Mouse (Mus musculus): ENCODE data around the gene Lpo. TPM values are rescaled to one million over a fixed set of nuclear protein-coding genes. Genes with fewer than 3 reads are reported as not detected.

The Lpo gene
- polyA plus RNA-seq, 1 experiment from 2014 or later: 0.18 TPM

GRCm38 (mm10) chr11:87846968-87847600 lies 19.0 kb upstream of the Lpo start:
- Histone ChIP-seq H3K4me1 (replicated peaks) (no peaks in the 10 kb centered on the region), H3K27ac (replicated peaks) (no peak overlapping the region), H3K4me2 (no peak overlapping the region), H3K36me3 (no peaks in the 10 kb centered on the region), H3K9ac (no peak overlapping the region), H3K9me3 (no peaks in the 10 kb centered on the region), H3K27me3 (no peaks in the 10 kb centered on the region), H3K4me3 (no peak overlapping the region)
- 84% methylated on average over 12 of the region's 12 CpGs for WGBS
- no peak for ATAC-seq (ENCODE audit: low read depth)

GRCm38 (mm10) chr11:87841436-87841835 lies 13.3 kb upstream of the Lpo start:
- Histone ChIP-seq H3K4me1 (replicated peaks) (no peaks in the 10 kb centered on the region), H3K9ac (no peak overlapping the region), H3K27ac (replicated peaks) (no peak overlapping the region), H3K36me3 (no peaks in the 10 kb centered on the region), H3K4me2 (no peak overlapping the region), H3K9me3 (no peaks in the 10 kb centered on the region), H3K4me3 (no peak overlapping the region), H3K27me3 (no peaks in the 10 kb centered on the region)
- ATAC-seq (ENCODE audit: low read depth): no peak
- 92% methylated on average over 3 of the region's 3 CpGs for WGBS

- no peak for ATAC-seq (ENCODE audit: low read depth)
- no peak overlapping the region for H3K4me3 ChIP-seq
- 90% methylated on average over 8 of the region's 8 CpGs for WGBS
These were observed 12.6 kb upstream of the Lpo start for GRCm38 (mm10) chr11:87840676-87841075.

GRCm38 (mm10) chr11:87821502-87821901 lies 6.6 kb downstream of the Lpo start:
- no peak overlapping the region for H3K4me3 ChIP-seq
- no peak overlapping the region for H3K9ac ChIP-seq
- no peak overlapping the region for H3K4me2 ChIP-seq
- no peaks in the 10 kb centered on the region for H3K9me3 ChIP-seq
- H3K27ac ChIP-seq (replicated peaks): no peak overlapping the region
- H3K27me3 ChIP-seq: peaks cover 8% of the 10 kb centered on the region; the same call in 1 of the 2 replicates
- no peak for ATAC-seq (ENCODE audit: low read depth)
- 60% methylated on average over 5 of the region's 5 CpGs for WGBS
- peaks cover 10% of the 10 kb centered on the region for H3K4me1 ChIP-seq (replicated peaks)
- no peaks in the 10 kb centered on the region for H3K36me3 ChIP-seq

More at GRCm38 (mm10) chr11:87840676-87841075, 12.6 kb upstream of the Lpo start:
- no peak overlapping the region for H3K27ac ChIP-seq (replicated peaks)
- H3K36me3 ChIP-seq: no peaks in the 10 kb centered on the region
- no peaks in the 10 kb centered on the region for H3K27me3 ChIP-seq
- H3K9me3 ChIP-seq: no peaks in the 10 kb centered on the region
- H3K4me1 ChIP-seq (replicated peaks): no peaks in the 10 kb centered on the region
- H3K4me2 ChIP-seq: no peak overlapping the region
- no peak overlapping the region for H3K9ac ChIP-seq

GRCm38 (mm10) chr11:87817443-87817773 lies 10.7 kb downstream of the Lpo start:
- Histone ChIP-seq H3K4me2 (peak overlapping the region; percentile 65), H3K27ac (replicated peaks) (peak overlapping the region; percentile 54; the same call in 1 of the 2 replicates), H3K9me3 (no peaks in the 10 kb centered on the region), H3K27me3 (peaks cover 5% of the 10 kb centered on the region; the same call in 1 of the 2 replicates), H3K4me1 (replicated peaks) (peaks cover 19% of the 10 kb centered on the region), H3K4me3 (peak overlapping the region; percentile 40), H3K9ac (peak overlapping the region; percentile 71), H3K36me3 (no peaks in the 10 kb centered on the region)
- ATAC-seq (ENCODE audit: low read depth): peak; percentile 55; the same call in 1 of the 2 replicates
- WGBS: 28% methylated on average over 4 of the region's 4 CpGs

- Histone ChIP-seq H3K4me1 (replicated peaks) (peaks cover 19% of the 10 kb centered on the region), H3K36me3 (no peaks in the 10 kb centered on the region), H3K9me3 (no peaks in the 10 kb centered on the region), H3K4me2 (peak overlapping the region; percentile 65), H3K27me3 (peaks cover 5% of the 10 kb centered on the region; the same call in 1 of the 2 replicates), H3K27ac (replicated peaks) (peak overlapping the region; percentile 54), H3K9ac (peak overlapping the region; percentile 71), H3K4me3 (peak overlapping the region; percentile 40)
- WGBS: 3% methylated on average over 30 of the region's 31 CpGs
- ATAC-seq (ENCODE audit: low read depth): peak; percentile 93
These were observed 11.2 kb downstream of the Lpo start for GRCm38 (mm10) chr11:87816707-87817442.

GRCm38 (mm10) chr11:87814831-87815230 lies 13.3 kb downstream of the Lpo start:
- ATAC-seq (ENCODE audit: low read depth): no peak
- 65% methylated on average over 8 of the region's 8 CpGs for WGBS
- Histone ChIP-seq H3K27ac (replicated peaks) (no peak overlapping the region), H3K4me3 (no peak overlapping the region), H3K36me3 (no peaks in the 10 kb centered on the region), H3K9me3 (no peaks in the 10 kb centered on the region), H3K4me1 (replicated peaks) (peaks cover 24% of the 10 kb centered on the region), H3K4me2 (no peak overlapping the region), H3K9ac (no peak overlapping the region), H3K27me3 (peaks cover 5% of the 10 kb centered on the region; the same call in 1 of the 2 replicates)

- 0 out of 2 replicates have a peak, but pooled peaks have one; percentile 40 for ATAC-seq (ENCODE audit: low read depth)
- no peaks in the 10 kb centered on the region for H3K36me3 ChIP-seq
- WGBS: 57% methylated on average over 3 of the region's 4 CpGs
These were observed 16.7 kb downstream of the Lpo start for GRCm38 (mm10) chr11:87811396-87811795.

GRCm38 (mm10) chr11:87808236-87808635 lies 19.9 kb downstream of the Lpo start:
- 91% methylated on average over 7 of the region's 7 CpGs for WGBS
- no peaks in the 10 kb centered on the region for H3K36me3 ChIP-seq
- no peak overlapping the region for H3K4me3 ChIP-seq
- H3K27ac ChIP-seq (replicated peaks): no peak overlapping the region
- H3K9me3 ChIP-seq: no peaks in the 10 kb centered on the region
- H3K4me2 ChIP-seq: no peak overlapping the region
- H3K9ac ChIP-seq: no peak overlapping the region
- peaks cover 5% of the 10 kb centered on the region; the same call in 1 of the 2 replicates for H3K4me1 ChIP-seq (replicated peaks)
- no peak for ATAC-seq (ENCODE audit: low read depth)
- no peaks in the 10 kb centered on the region for H3K27me3 ChIP-seq

More at GRCm38 (mm10) chr11:87811396-87811795, 16.7 kb downstream of the Lpo start:
- peaks cover 13% of the 10 kb centered on the region for H3K4me1 ChIP-seq (replicated peaks)
- H3K27ac ChIP-seq (replicated peaks): no peak overlapping the region
- no peaks in the 10 kb centered on the region for H3K9me3 ChIP-seq
- H3K9ac ChIP-seq: no peak overlapping the region
- H3K4me2 ChIP-seq: no peak overlapping the region
- H3K27me3 ChIP-seq: no peaks in the 10 kb centered on the region
- H3K4me3 ChIP-seq: no peak overlapping the region

GRCm38 (mm10) chr11:87807433-87807832 lies 20.7 kb downstream of the Lpo start:
- Histone ChIP-seq H3K27me3 (no peaks in the 10 kb centered on the region), H3K9me3 (no peaks in the 10 kb centered on the region)
- 92% methylated on average over 6 of the region's 6 CpGs for WGBS

GRCm38 (mm10) chr11:87805448-87805847 lies 22.6 kb downstream of the Lpo start:
- Histone ChIP-seq H3K4me3 (no peak overlapping the region), H3K4me1 (replicated peaks) (no peaks in the 10 kb centered on the region), H3K9ac (no peak overlapping the region), H3K27me3 (no peaks in the 10 kb centered on the region), H3K36me3 (no peaks in the 10 kb centered on the region), H3K9me3 (no peaks in the 10 kb centered on the region), H3K4me2 (no peak overlapping the region), H3K27ac (replicated peaks) (no peak overlapping the region)
- no peak for ATAC-seq (ENCODE audit: low read depth)
- 69% methylated on average over 1 of the region's 1 CpGs for WGBS

More at GRCm38 (mm10) chr11:87807433-87807832, 20.7 kb downstream of the Lpo start:
- Histone ChIP-seq H3K4me1 (replicated peaks) (peaks cover 5% of the 10 kb centered on the region; the same call in 1 of the 2 replicates), H3K36me3 (no peaks in the 10 kb centered on the region), H3K9ac (no peak overlapping the region), H3K27ac (replicated peaks) (no peak overlapping the region), H3K4me2 (no peak overlapping the region), H3K4me3 (no peak overlapping the region)
- ATAC-seq (ENCODE audit: low read depth): no peak

GRCm38 (mm10) chr11:87802621-87803020 lies 25.5 kb downstream of the Lpo start:
- 45% methylated on average over 14 of the region's 14 CpGs for WGBS
- Histone ChIP-seq H3K9me3 (no peaks in the 10 kb centered on the region), H3K4me3 (no peak overlapping the region), H3K27ac (replicated peaks) (no peak overlapping the region), H3K4me2 (0 out of 2 replicates have a peak overlapping the region, but pooled peaks have one; percentile 13), H3K4me1 (replicated peaks) (no peaks in the 10 kb centered on the region), H3K36me3 (no peaks in the 10 kb centered on the region), H3K9ac (no peak overlapping the region), H3K27me3 (no peaks in the 10 kb centered on the region)
- no peak for ATAC-seq (ENCODE audit: low read depth)
